Mouse (Mus musculus) spleen, adult 2 months (tissue): ENCODE data around the gene Rtf1. TPM values are rescaled to one million over a fixed set of nuclear protein-coding genes. Genes with fewer than 3 reads are reported as not detected.

Experiments used
- DNase-seq, 2 experiments: peaks; one replicate each; pipeline versions ENCODE4 v3.0.0 to v3.0.0-alpha.2; 2012 to 2021; ENCODE audit warnings: low spot score in 2 of 2, low read depth in 1 of 2
- H3K27ac ChIP-seq: fragments of 200-500 bp; 2 replicates; pipeline ENCODE4 v1.5.1; 2012; ENCODE audit warnings: low read length, inconsistent platforms; ENCODE audit not compliant: insufficient read depth
- H3K27me3 ChIP-seq: fragments of 200-500 bp; 2 replicates; pipeline ENCODE4 v1.6.1; 2012; ENCODE audit warnings: mild to moderate bottlenecking, moderate library complexity, low read length, inconsistent platforms; ENCODE audit not compliant: control insufficient read depth, insufficient read depth
- H3K36me3 ChIP-seq: fragments of 200-500 bp; 2 replicates; pipeline ENCODE4 v1.6.1; 2012; ENCODE audit warnings: mild to moderate bottlenecking, low read length, inconsistent platforms; ENCODE audit not compliant: control insufficient read depth, insufficient read depth
- H3K4me1 ChIP-seq: fragments of 200-500 bp; 2 replicates; pipeline ENCODE4 v1.6.1; 2011; ENCODE audit warnings: inconsistent platforms; ENCODE audit not compliant: control insufficient read depth, insufficient read depth, insufficient read length
- H3K4me3 ChIP-seq: fragments of 200-500 bp; 2 replicates; pipeline ENCODE4 v1.5.1; 2011; ENCODE audit warnings: mild to moderate bottlenecking, inconsistent platforms; ENCODE audit not compliant: insufficient read depth, insufficient read length; ENCODE audit errors: extremely low read depth
- CTCF ChIP-seq: fragments of 200-500 bp; IDR thresholded peaks from 2 replicates; pipeline ENCODE4 v1.5.1; 2011; ENCODE audit warnings: mild to moderate bottlenecking, inconsistent platforms; ENCODE audit not compliant: insufficient read depth, insufficient read length, insufficient replicate concordance; ENCODE audit errors: extremely low read depth
- POLR2A ChIP-seq: fragments of 200-500 bp; IDR thresholded peaks from 2 replicates; pipeline ENCODE4 v1.6.1; 2011; ENCODE audit warnings: low read depth, low read length, inconsistent platforms
- WGBS: fragments of 180-500 bp; shearing (Covaris S2); methylation state at CpG from one replicate; pipeline ENCODE4 v1.1.7; 2018; 5-methylcytosine and 5-hydroxymethylcytosine counted together
- polyA plus RNA-seq: library from polyadenylated mRNA; depleted of rRNA; stranded (reverse); fragments of >200 nt; gene quantifications from 2 replicates; pipeline ENCODE4 v1.2.3, GENCODE M21; 2012

Rtf1 gene
- polyA plus RNA-seq, 1 experiment: 7.9 TPM

DNA sequence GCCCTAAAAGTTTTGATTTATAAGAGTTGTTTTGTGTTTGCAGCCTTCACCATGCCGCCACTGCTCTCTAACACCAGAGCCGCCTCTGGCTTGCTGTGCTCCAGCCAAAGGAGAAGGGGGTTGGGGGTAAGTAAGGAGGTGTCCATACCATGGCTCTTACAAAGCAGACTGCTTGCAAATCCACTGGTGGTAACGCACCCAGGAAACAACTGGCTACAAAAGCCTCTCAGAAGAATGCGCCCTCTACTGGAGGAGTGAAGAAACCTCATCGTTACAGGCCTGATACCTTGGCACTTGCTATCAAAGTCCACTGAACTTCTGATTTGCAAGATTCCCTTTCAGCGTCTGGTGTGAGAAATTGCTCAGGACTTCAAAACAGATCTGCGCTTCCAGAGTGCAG lies 5.9 kb upstream of the Rtf1 start:
- Histone ChIP-seq H3K36me3 (no peaks in the 10 kb centered on the region), H3K4me3 (no peak overlapping the region), H3K27me3 (no peaks in the 10 kb centered on the region), H3K27ac (no peak overlapping the region), H3K4me1 (no peaks in the 10 kb centered on the region)
- TF ChIP-seq POLR2A (no peak), CTCF (peak; percentile 39; the same call in 1 of the 2 replicates)
- peak; percentile 10 to 31 for DNase-seq
- 35% methylated on average over 7 of the region's 7 CpGs for WGBS

DNA sequence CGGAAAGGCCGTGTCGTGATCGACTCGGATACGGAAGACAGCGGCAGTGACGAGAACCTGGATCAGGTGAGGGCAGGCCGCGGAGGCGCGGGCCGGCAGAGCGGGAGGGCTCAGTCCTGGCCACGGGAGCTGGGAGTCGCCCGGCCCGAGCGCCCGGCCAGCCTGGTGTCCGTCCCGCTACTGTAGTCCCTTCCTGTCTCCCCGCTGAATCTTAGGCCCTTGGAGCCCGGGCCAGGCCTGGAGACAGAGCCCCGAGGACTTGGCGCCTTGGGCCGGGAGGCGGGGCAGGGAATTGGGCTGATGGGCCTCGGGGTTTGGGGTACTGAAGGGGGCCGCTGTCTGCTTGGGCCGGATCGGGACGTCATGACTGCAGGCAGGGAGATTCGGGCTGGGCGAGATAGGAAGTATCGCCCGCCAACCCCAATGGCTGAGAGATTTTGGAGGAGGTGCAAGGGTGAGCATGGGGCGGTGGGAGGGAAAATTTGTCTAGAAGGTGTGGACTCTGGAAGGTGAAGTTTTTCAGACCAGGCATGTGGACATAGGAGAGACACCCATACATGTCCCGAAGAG lies 432 bp downstream of the Rtf1 start:
- peak overlapping the region; percentile 58 for H3K27ac ChIP-seq
- WGBS: under 1% methylated on average over 39 of the region's 39 CpGs
- DNase-seq: no peak
- H3K4me1 ChIP-seq: 0 out of 2 replicates have a peak, but pooled peaks cover 1% of the 10 kb centered on the region
- H3K36me3 ChIP-seq: no peaks in the 10 kb centered on the region
- TF ChIP-seq CTCF (no peak), POLR2A (no peak)
- peak overlapping the region; percentile 89 for H3K4me3 ChIP-seq
- no peaks in the 10 kb centered on the region for H3K27me3 ChIP-seq

DNA sequence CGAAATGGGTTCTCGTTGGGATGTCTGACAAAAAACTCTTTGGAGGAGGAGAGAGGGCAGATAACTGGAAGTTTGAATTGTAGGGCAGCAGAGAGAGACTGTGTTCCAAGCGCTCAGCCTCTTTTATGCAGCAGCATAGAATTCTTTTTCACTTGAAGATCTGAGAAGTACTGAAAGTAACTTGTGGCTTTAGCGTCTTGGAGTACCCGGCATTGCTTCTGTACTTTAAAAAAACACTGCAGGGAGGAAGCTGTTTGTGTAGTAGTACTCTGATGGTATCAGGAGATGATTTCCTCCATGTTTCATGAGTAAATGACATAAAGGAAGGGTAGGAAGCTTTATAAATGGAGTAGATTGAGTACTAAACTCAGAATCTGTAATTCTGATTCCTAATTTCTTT lies 963 bp downstream of the Rtf1 start:
- H3K27me3 ChIP-seq: no peaks in the 10 kb centered on the region
- 0 out of 2 replicates have a peak, but pooled peaks cover 1% of the 10 kb centered on the region for H3K4me1 ChIP-seq
- H3K4me3 ChIP-seq: peak overlapping the region; percentile 89
- H3K27ac ChIP-seq: no peak overlapping the region
- H3K36me3 ChIP-seq: no peaks in the 10 kb centered on the region
- DNase-seq: no peak
- WGBS: 2% methylated on average over 5 of the region's 5 CpGs
- TF ChIP-seq CTCF: no peak
- TF ChIP-seq POLR2A: no peak

DNA sequence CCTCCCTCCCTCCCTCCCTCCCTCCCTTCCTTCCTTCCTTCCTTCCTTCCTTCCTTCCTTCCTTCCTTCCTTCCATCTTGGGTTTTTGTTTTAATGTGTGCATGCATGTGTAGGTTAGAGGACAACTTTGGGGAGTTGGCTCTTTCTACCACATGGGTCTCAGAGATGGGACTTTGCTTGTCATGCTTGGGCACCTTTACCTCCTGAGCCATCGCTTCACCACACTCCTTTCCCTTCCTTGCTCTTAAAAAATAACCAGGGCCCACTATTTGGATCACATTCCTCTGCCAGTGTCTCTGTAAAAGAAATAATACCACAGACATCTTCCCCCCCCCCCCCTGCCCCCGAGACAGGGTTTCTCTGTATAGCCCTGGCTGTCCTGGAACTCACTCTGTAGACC lies 8.8 kb downstream of the Rtf1 start:
- no peaks in the 10 kb centered on the region for H3K27me3 ChIP-seq
- WGBS: 82% methylated on average over 2 of the region's 2 CpGs
- H3K4me1 ChIP-seq: peaks cover 2% of the 10 kb centered on the region; the same call in 1 of the 2 replicates
- no peak for DNase-seq
- no peak overlapping the region for H3K27ac ChIP-seq
- H3K4me3 ChIP-seq: no peak overlapping the region
- TF ChIP-seq CTCF (no peak), POLR2A (no peak)
- H3K36me3 ChIP-seq: no peaks in the 10 kb centered on the region

DNA sequence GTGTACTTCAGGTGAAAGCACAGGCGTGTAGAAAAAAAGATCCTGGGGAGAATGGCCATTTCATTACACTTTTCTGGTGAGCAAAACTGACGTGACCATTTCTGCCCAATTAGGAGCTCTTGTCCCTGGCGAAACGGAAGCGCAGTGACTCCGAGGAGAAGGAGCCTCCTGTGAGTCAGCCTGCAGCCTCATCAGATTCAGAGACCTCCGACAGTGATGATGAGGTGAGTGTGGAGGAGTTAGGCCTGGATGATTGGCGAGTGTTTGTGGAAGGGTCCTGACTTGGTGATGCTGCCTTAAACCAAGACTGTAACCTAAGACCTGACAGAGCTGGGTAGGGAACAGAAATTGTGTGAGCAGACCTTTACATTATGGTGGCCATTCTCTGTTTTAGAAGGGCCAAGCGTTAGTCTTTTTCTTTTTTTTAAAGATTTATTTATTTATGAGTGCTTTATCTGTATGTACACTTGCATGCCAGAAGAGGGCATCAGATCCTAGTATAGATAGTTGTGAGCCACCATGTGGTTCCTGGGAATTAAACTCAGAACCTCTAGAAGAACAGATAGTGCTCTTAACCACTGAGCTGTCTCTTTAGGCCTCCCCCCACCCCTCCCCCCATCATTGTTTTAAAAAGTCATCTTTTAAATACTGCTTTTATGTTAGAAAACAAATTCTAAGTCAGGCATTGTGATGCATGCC lies 17.3 kb downstream of the Rtf1 start:
- 90% methylated on average over 9 of the region's 9 CpGs for WGBS
- Histone ChIP-seq H3K36me3 (no peaks in the 10 kb centered on the region; the same call in 1 of the 2 replicates), H3K27ac (no peak overlapping the region), H3K4me1 (no peaks in the 10 kb centered on the region; the same call in 1 of the 2 replicates), H3K4me3 (no peak overlapping the region), H3K27me3 (no peaks in the 10 kb centered on the region)
- TF ChIP-seq POLR2A: no peak
- no peak for TF ChIP-seq CTCF
- DNase-seq: no peak

DNA sequence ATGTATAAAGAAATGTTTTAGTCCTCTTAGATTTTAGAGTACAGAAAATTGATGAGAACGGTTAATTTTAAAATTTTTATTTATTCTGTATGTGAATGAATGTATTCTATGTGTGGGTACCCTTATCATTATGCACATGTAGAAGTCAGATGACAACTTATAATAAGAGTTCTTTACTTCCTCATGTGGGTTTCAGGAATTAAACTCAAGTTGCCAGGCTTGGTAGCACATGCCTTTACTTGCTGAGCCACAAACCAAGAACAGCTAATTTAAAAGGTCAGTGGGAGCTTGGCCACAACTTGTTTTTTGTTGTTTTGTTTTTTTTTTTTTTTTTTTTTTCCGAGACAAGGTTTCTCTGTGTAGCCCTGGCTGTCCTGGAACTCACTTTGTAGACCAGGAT lies 20.0 kb downstream of the Rtf1 start:
- Histone ChIP-seq H3K4me3 (no peak overlapping the region), H3K4me1 (peaks cover 6% of the 10 kb centered on the region; the same call in 1 of the 2 replicates), H3K27me3 (no peaks in the 10 kb centered on the region), H3K27ac (no peak overlapping the region), H3K36me3 (no peaks in the 10 kb centered on the region; the same call in 1 of the 2 replicates)
- 84% methylated on average over 2 of the region's 2 CpGs for WGBS
- no peak for DNase-seq
- no peak for TF ChIP-seq CTCF
- TF ChIP-seq POLR2A: no peak

DNA sequence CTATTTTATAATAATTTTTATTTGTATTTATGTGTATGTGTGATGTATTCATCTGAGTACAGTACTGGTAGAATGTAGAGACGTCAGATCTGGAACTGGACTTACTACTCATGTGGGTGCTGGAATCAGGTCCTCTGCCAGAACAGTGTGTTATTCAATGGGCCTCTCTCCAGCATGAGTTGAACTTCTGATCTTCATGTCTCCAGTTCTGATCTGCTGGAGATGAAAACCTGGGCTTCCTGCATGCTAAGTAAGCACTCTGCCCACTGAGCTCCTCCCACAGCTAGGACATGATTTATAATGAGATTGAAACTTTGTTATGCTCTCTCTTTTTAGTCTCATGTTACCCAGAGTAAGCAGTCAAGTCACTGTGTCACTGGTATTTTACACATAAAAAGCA lies 21.2 kb downstream of the Rtf1 start:
- no peak for DNase-seq

More for the DNA sequence above, 21.2 kb downstream of the Rtf1 start:
- 90% methylated on average over 1 of the region's 1 CpGs for whole genome bisulfite sequencing
- H3K27me3 ChIP-seq: no peaks in the 10 kb centered on the region
- no peak overlapping the region for H3K4me3 ChIP-seq
- H3K4me1 ChIP-seq: peaks cover 6% of the 10 kb centered on the region; the same call in 1 of the 2 replicates
- TF ChIP-seq POLR2A (no peak), CTCF (no peak)
- no peak overlapping the region for H3K27ac ChIP-seq
- no peaks in the 10 kb centered on the region; the same call in 1 of the 2 replicates for H3K36me3 ChIP-seq
